ENCODE assay signal across 7 mouse cellular contexts in the genomic region with DNA sequence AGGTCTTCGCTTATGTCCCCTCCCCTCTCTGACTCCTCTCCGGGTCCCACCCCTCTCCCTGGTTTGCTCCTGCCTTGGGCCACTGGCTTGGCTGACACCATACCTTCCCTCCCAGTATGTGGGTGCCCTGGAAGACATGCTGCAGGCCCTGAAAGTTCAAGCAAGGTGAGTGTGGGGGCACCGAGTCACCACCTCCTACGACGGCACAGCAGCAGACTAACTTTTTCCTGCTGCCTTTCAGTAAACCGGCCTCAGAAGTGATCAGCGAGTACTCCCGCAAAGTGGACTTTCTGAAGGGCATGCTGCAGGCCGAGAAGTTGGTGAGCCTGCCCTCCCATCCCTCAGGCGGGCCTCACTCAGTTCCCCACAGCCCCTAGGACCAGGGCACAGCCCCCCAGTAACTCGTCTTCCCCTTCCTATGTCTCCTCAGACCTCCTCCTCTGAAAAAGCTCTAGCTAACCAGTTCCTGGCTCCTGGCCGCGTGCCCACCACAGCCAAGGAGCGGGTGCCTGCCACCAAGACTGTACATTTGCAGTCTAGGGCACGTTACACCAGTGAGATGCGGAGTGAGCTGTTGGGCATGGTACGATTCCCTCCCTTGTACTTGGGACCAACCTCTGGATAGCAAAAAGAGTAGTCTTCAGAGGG. TPM values are rescaled to one million over a fixed set of nuclear protein-coding genes. Genes with fewer than 3 reads are reported as not detected.
DNase-seq lines count a peak whose midpoint lies in the region; ATAC-seq and TF ChIP-seq lines count a peak whose summit lies in the region.

No protein-coding gene starts in this region.

- H3K4me1 ChIP-seq in lung, embryonic 14.5 days (ENCODE audit: insufficient read depth) = 0 out of 2 replicates have a peak, but pooled peaks cover 4% of the 10 kb centered on the region
- peaks cover 18% of the 10 kb centered on the region for H3K4me1 ChIP-seq in hindbrain, embryonic 12.5 days
- H3K4me1 ChIP-seq in midbrain, embryonic 11.5 days (ENCODE audit: control insufficient read depth, insufficient read depth, low read length) = peaks cover 9% of the 10 kb centered on the region

- peak overlapping the region; percentile 78 for H3K27ac ChIP-seq in lung, embryonic 14.5 days (ENCODE audit: low read depth)
- peak overlapping the region; percentile 94 for H3K27ac ChIP-seq in hindbrain, embryonic 12.5 days
- H3K27ac ChIP-seq in midbrain, embryonic 11.5 days (ENCODE audit: low read depth, low read length) = peak overlapping the region; percentile 75; the same call in 1 of the 2 replicates

- peak overlapping the region; percentile 64 for H3K4me2 ChIP-seq in lung, embryonic 14.5 days
- peak overlapping the region; percentile 83 for H3K4me2 ChIP-seq in hindbrain, embryonic 12.5 days (replicated peaks)
- H3K4me2 ChIP-seq in midbrain, embryonic 11.5 days = peak overlapping the region; percentile 67

- no peaks in the 10 kb centered on the region for H3K9me3 ChIP-seq in lung, embryonic 14.5 days (ENCODE audit: low read depth, low read length)
- no peaks in the 10 kb centered on the region for H3K9me3 ChIP-seq in hindbrain, embryonic 12.5 days (replicated peaks)
- no peaks in the 10 kb centered on the region for H3K9me3 ChIP-seq in midbrain, embryonic 11.5 days (ENCODE audit: control insufficient read depth, low read length)

- DNase-seq in lung, embryonic 14.5 days = no peak
- no peak for DNase-seq in lung, postnatal 14 days
- peak; percentile 16 to 31 for DNase-seq in cerebellum, postnatal 36 days
- DNase-seq in midbrain, embryonic 11.5 days (ENCODE audit: low spot score, missing footprints) = peak; percentile 66
- no peak for DNase-seq in retina, postnatal 1 day

- peaks cover 22% of the 10 kb centered on the region for H3K36me3 ChIP-seq in lung, embryonic 14.5 days (ENCODE audit: insufficient read depth)
- H3K36me3 ChIP-seq in hindbrain, embryonic 12.5 days = peaks cover 15% of the 10 kb centered on the region
- H3K36me3 ChIP-seq in midbrain, embryonic 11.5 days (ENCODE audit: control insufficient read depth, insufficient read depth, low read length) = peaks cover 5% of the 10 kb centered on the region; the same call in 1 of the 2 replicates

- no peaks in the 10 kb centered on the region for H3K27me3 ChIP-seq in lung, embryonic 14.5 days (ENCODE audit: insufficient read depth, low read length)
- no peaks in the 10 kb centered on the region for H3K27me3 ChIP-seq in hindbrain, embryonic 12.5 days
- no peaks in the 10 kb centered on the region for H3K27me3 ChIP-seq in midbrain, embryonic 11.5 days (ENCODE audit: control insufficient read depth, insufficient read depth, low read length)

- peak overlapping the region; percentile 58 for H3K4me3 ChIP-seq in lung, embryonic 14.5 days (ENCODE audit: low read depth, low read length)
- H3K4me3 ChIP-seq in hindbrain, embryonic 12.5 days = peak overlapping the region; percentile 68
- peak overlapping the region; percentile 62 for H3K4me3 ChIP-seq in midbrain, embryonic 11.5 days (ENCODE audit: low read depth, low read length)

- WGBS in lung, embryonic 14.5 days = 36% methylated on average over 17 of the region's 17 CpGs
- 51% methylated on average over 17 of the region's 17 CpGs for WGBS in hindbrain, embryonic 12.5 days
- WGBS in midbrain, embryonic 11.5 days = 54% methylated on average over 17 of the region's 17 CpGs

- TF ChIP-seq CTCF in lung, embryonic 14.5 days (IDR thresholded peaks at IDR 0.05; ENCODE audit: low read depth) = no peak

- peak overlapping the region; percentile 63 for H3K9ac ChIP-seq in lung, embryonic 14.5 days
- H3K9ac ChIP-seq in hindbrain, embryonic 12.5 days = peak overlapping the region; percentile 68
- H3K9ac ChIP-seq in midbrain, embryonic 11.5 days (ENCODE audit: low read length) = peak overlapping the region; percentile 74

- ATAC-seq in lung, embryonic 14.5 days (ENCODE audit: insufficient read depth) = peak; percentile 81; the same call in 1 of the 2 replicates
- no peak for ATAC-seq in hindbrain, embryonic 12.5 days (ENCODE audit: low FRiP score)
- ATAC-seq in midbrain, embryonic 11.5 days (ENCODE audit: low FRiP score) = peak; percentile 82; the same call in 1 of the 2 replicates
- no peak for ATAC-seq in megakaryocyte progenitor cell, adult 5-6 weeks (replicated peaks; ENCODE audit: poor library complexity)

RNA-seq across cellular contexts. Expression of gene Use1, which starts 1.0 kb away (rescaled TPM):
- polyA plus RNA-seq in lung, embryonic 14.5 days (2014; fragmentation: Nextera tagmentation; extraction: Ambion mirVana) = 83.2 and 85.6 TPM in 2 replicates
- 80.8 and 82.4 TPM in 2 replicates for polyA plus RNA-seq in hindbrain, embryonic 12.5 days (2016; fragmentation: Nextera tagmentation; extraction: Ambion mirVana)
- 70.9 and 71.7 TPM in 2 replicates for polyA plus RNA-seq in midbrain, embryonic 11.5 days (2014; fragmentation: Nextera tagmentation; extraction: Ambion mirVana)
- total RNA-seq in megakaryocyte progenitor cell, adult 5-6 weeks (2015) = 107 and 116 TPM in 2 replicates
- total RNA-seq in megakaryocyte progenitor cell, adult 5-6 weeks (2017) = 153 and 165 TPM in 2 replicates

RNA-seq across cellular contexts. Expression of gene Ocel1, which starts 3.4 kb away (rescaled TPM):
- polyA plus RNA-seq in lung, embryonic 14.5 days (2014; fragmentation: Nextera tagmentation; extraction: Ambion mirVana) = 4.0 and 5.0 TPM in 2 replicates
- 5.8 and 6.7 TPM in 2 replicates for polyA plus RNA-seq in hindbrain, embryonic 12.5 days (2016; fragmentation: Nextera tagmentation; extraction: Ambion mirVana)
- polyA plus RNA-seq in midbrain, embryonic 11.5 days (2014; fragmentation: Nextera tagmentation; extraction: Ambion mirVana) = 2.9 and 3.3 TPM in 2 replicates
- 6.3 and 8.0 TPM in 2 replicates for total RNA-seq in megakaryocyte progenitor cell, adult 5-6 weeks (2015)
- total RNA-seq in megakaryocyte progenitor cell, adult 5-6 weeks (2017) = 11.1 and 11.7 TPM in 2 replicates

RNA-seq across cellular contexts. Expression of gene Nr2f6, which starts 14.1 kb away (rescaled TPM):
- polyA plus RNA-seq in lung, embryonic 14.5 days (2014; fragmentation: Nextera tagmentation; extraction: Ambion mirVana) = 94.7 and 102 TPM in 2 replicates
- 61.2 and 65.2 TPM in 2 replicates for polyA plus RNA-seq in hindbrain, embryonic 12.5 days (2016; fragmentation: Nextera tagmentation; extraction: Ambion mirVana)
- 62.6 and 73.0 TPM in 2 replicates for polyA plus RNA-seq in midbrain, embryonic 11.5 days (2014; fragmentation: Nextera tagmentation; extraction: Ambion mirVana)
- total RNA-seq in megakaryocyte progenitor cell, adult 5-6 weeks (2015) = 3.6 and 7.6 TPM in 2 replicates
- total RNA-seq in megakaryocyte progenitor cell, adult 5-6 weeks (2017) = 4.3 and 5.6 TPM in 2 replicates

RNA-seq across cellular contexts. Expression of gene Ushbp1, which starts 27.9 kb away (rescaled TPM):
- polyA plus RNA-seq in lung, embryonic 14.5 days (2014; fragmentation: Nextera tagmentation; extraction: Ambion mirVana) = 20.5 and 20.6 TPM in 2 replicates
- polyA plus RNA-seq in hindbrain, embryonic 12.5 days (2016; fragmentation: Nextera tagmentation; extraction: Ambion mirVana) = 5.7 and 6.8 TPM in 2 replicates
- polyA plus RNA-seq in midbrain, embryonic 11.5 days (2014; fragmentation: Nextera tagmentation; extraction: Ambion mirVana) = 2.4 and 3.3 TPM in 2 replicates
- total RNA-seq in megakaryocyte progenitor cell, adult 5-6 weeks (2015) = not detected in 2 replicates
- total RNA-seq in megakaryocyte progenitor cell, adult 5-6 weeks (2017) = not detected in 2 replicates

RNA-seq across cellular contexts. Expression of gene Babam1, which starts 29.0 kb away (rescaled TPM):
- 108 and 114 TPM in 2 replicates for polyA plus RNA-seq in lung, embryonic 14.5 days (2014; fragmentation: Nextera tagmentation; extraction: Ambion mirVana)
- 91.1 and 104 TPM in 2 replicates for polyA plus RNA-seq in hindbrain, embryonic 12.5 days (2016; fragmentation: Nextera tagmentation; extraction: Ambion mirVana)
- polyA plus RNA-seq in midbrain, embryonic 11.5 days (2014; fragmentation: Nextera tagmentation; extraction: Ambion mirVana) = 99.0 and 99.2 TPM in 2 replicates
- total RNA-seq in megakaryocyte progenitor cell, adult 5-6 weeks (2015) = 51.8 and 76.5 TPM in 2 replicates
- total RNA-seq in megakaryocyte progenitor cell, adult 5-6 weeks (2017) = 93.7 and 122 TPM in 2 replicates

Comparison
In these comparisons a context has a peak if more than half of its experiments do, and no peak if none do; other contexts are left out.
1. ATAC-seq: peak in lung, embryonic 14.5 days (single experiment) and midbrain, embryonic 11.5 days (single experiment); none in hindbrain, embryonic 12.5 days (single experiment) and megakaryocyte progenitor cell, adult 5-6 weeks (single experiment).
2. DNase-seq: peak in cerebellum, postnatal 36 days (2 of 2) and midbrain, embryonic 11.5 days (single experiment); none in lung, embryonic 14.5 days (single experiment), lung, postnatal 14 days (single experiment) and retina, postnatal 1 day (single experiment).
3. Peak in every context shown above with its lines, with median percentiles within 50 percentile points of each other: H3K27ac ChIP-seq, H3K4me2 ChIP-seq, H3K4me3 ChIP-seq and H3K9ac ChIP-seq.